Mouse (Mus musculus) CH12.LX (cell line): Measurements from ENCODE around the gene Catsperg2. TPM values are rescaled to one million over a fixed set of nuclear protein-coding genes. Genes with fewer than 3 reads are reported as not detected.

ENCODE experiments used
- DNase-seq: peaks from one replicate; pipeline ENCODE4 v3.0.0-alpha.2; 2013; ENCODE audit errors: extremely low read depth
- H3K27ac ChIP-seq: 2 replicates; pipeline ENCODE4 v1.5.1; 2012; ENCODE audit warnings: low read depth, mild to moderate bottlenecking, control low read depth, moderate library complexity; ENCODE audit not compliant: insufficient read depth
- H3K27me3 ChIP-seq: replicated peaks from 2 replicates; pipeline ENCODE3; 2012; ENCODE audit warnings: inconsistent platforms
- H3K36me3 ChIP-seq, 2 experiments: replicated peaks in 1 of 2; 2 replicates each; pipeline versions ENCODE3 to v1.6.1; 2012; ENCODE audit warnings: inconsistent platforms in 1 of 2, low read length in 1 of 2, mild to moderate bottlenecking in 1 of 2, mixed read lengths in 1 of 2, moderate library complexity in 1 of 2; ENCODE audit not compliant: control insufficient read depth in 1 of 2, insufficient read depth in 1 of 2
- H3K4me1 ChIP-seq, 2 experiments: 2 replicates each; pipeline ENCODE4 v1.6.1; 2012; ENCODE audit warnings: inconsistent platforms in 1 of 2, moderate library complexity in 1 of 2; ENCODE audit not compliant: insufficient read depth in 2 of 2, control insufficient read depth in 1 of 2
- H3K4me2 ChIP-seq: 2 replicates; pipeline ENCODE4 v1.6.1; 2012; ENCODE audit warnings: low read depth, mild to moderate bottlenecking, control low read depth; ENCODE audit not compliant: poor library complexity, insufficient read depth, severe bottlenecking
- H3K4me3 ChIP-seq, 3 experiments: fragments of 150-350 bp in 1 of 3; sonication (generic) in 1 of 3; replicated peaks in 1 of 3; 2 replicates each; pipeline versions ENCODE3 to v1.5.1; 2011 to 2012; ENCODE audit warnings: low read depth in 2 of 3, low read length in 2 of 3, mild to moderate bottlenecking in 2 of 3, moderate library complexity in 2 of 3, control low read depth in 1 of 3, improper control_type of control experiment in 1 of 3, inconsistent platforms in 1 of 3, mixed read lengths in 1 of 3; ENCODE audit not compliant: poor library complexity in 1 of 3
- H3K79me2 ChIP-seq: replicated peaks from 2 replicates; pipeline ENCODE4 v1.6.1; 2012; ENCODE audit warnings: mild to moderate bottlenecking, moderate library complexity; ENCODE audit not compliant: control insufficient read depth, poor library complexity, insufficient read depth, severe bottlenecking; ENCODE audit errors: extremely low read depth
- H3K9ac ChIP-seq: 2 replicates; pipeline ENCODE4 v1.6.1; 2012; ENCODE audit warnings: low read depth, mild to moderate bottlenecking, control low read depth, moderate library complexity; ENCODE audit not compliant: insufficient read depth
- H3K9me3 ChIP-seq: replicated peaks from 2 replicates; pipeline ENCODE3; 2012; ENCODE audit warnings: low read length, inconsistent platforms, mixed read lengths
- BHLHE40 ChIP-seq: IDR thresholded peaks from 2 replicates; pipeline ENCODE4 v1.6.1; 2011; ENCODE audit warnings: mild to moderate bottlenecking, low read depth, low read length, improper control_type of control experiment
- CHD1 ChIP-seq: IDR thresholded peaks from 2 replicates; pipeline ENCODE4 v1.6.1; 2012; ENCODE audit warnings: low read depth, low read length, improper control_type of control experiment, inconsistent platforms
- CHD2 ChIP-seq: IDR thresholded peaks from 2 replicates; pipeline ENCODE4 v1.6.1; 2011; ENCODE audit warnings: low read length, improper control_type of control experiment
- CTCF ChIP-seq, 2 experiments: IDR thresholded peaks in 1 of 2; conservative IDR thresholded peaks in 1 of 2; 2 replicates each; pipeline ENCODE4 v1.5.1; 2011 to 2012; ENCODE audit warnings: low read depth in 2 of 2, low read length in 2 of 2, improper control_type of control experiment in 1 of 2, inconsistent platforms in 1 of 2, mild to moderate bottlenecking in 1 of 2, moderate library complexity in 1 of 2
- E2F4 ChIP-seq: IDR thresholded peaks from 2 replicates; pipeline ENCODE4 v1.6.1; 2011; ENCODE audit warnings: low read depth, low read length, improper control_type of control experiment; ENCODE audit not compliant: insufficient replicate concordance
- ELF1 ChIP-seq: IDR thresholded peaks from 2 replicates; pipeline ENCODE4 v1.6.1; 2014; ENCODE audit warnings: low read depth, mild to moderate bottlenecking, inconsistent platforms, low read length, improper control_type of control experiment
- GABPA ChIP-seq: IDR thresholded peaks from 2 replicates; pipeline ENCODE4 v1.6.1; 2012; ENCODE audit warnings: low read depth, low read length, improper control_type of control experiment, inconsistent platforms; ENCODE audit not compliant: insufficient replicate concordance
- HCFC1 ChIP-seq: IDR thresholded peaks from 2 replicates; pipeline ENCODE4 v1.6.1; 2012; ENCODE audit warnings: low read depth, mild to moderate bottlenecking, inconsistent platforms, low read length, improper control_type of control experiment
- JUN ChIP-seq: IDR thresholded peaks from 2 replicates; pipeline ENCODE4 v1.6.1; 2011; ENCODE audit warnings: low read depth, mild to moderate bottlenecking, low read length, improper control_type of control experiment, moderate library complexity; ENCODE audit not compliant: insufficient read depth
- JUND ChIP-seq: conservative IDR thresholded peaks from 2 replicates; pipeline ENCODE4 v1.6.1; 2011; ENCODE audit warnings: low read depth, low read length, improper control_type of control experiment
- KAT2A ChIP-seq: IDR thresholded peaks from 2 replicates; pipeline ENCODE4 v1.6.1; 2012; ENCODE audit warnings: low read length, improper control_type of control experiment, inconsistent platforms; ENCODE audit not compliant: insufficient replicate concordance
- MAFK ChIP-seq: IDR thresholded peaks from 2 replicates; pipeline ENCODE4 v1.6.1; 2011; ENCODE audit warnings: low read length, improper control_type of control experiment; ENCODE audit not compliant: insufficient replicate concordance
- MAX ChIP-seq: IDR thresholded peaks from 2 replicates; pipeline ENCODE4 v1.6.1; 2011; ENCODE audit warnings: low read length, improper control_type of control experiment
- MAZ ChIP-seq: IDR thresholded peaks from 2 replicates; pipeline ENCODE4 v1.6.1; 2012; ENCODE audit warnings: low read depth, mild to moderate bottlenecking, inconsistent platforms, low read length, improper control_type of control experiment, moderate library complexity
- MEF2A ChIP-seq: IDR thresholded peaks from 2 replicates; pipeline ENCODE4 v1.6.1; 2014; ENCODE audit warnings: low read depth, mild to moderate bottlenecking, inconsistent platforms, low read length, improper control_type of control experiment, borderline replicate concordance
- MYC ChIP-seq: IDR thresholded peaks from 2 replicates; pipeline ENCODE4 v1.6.1; 2011; ENCODE audit warnings: low read depth, mild to moderate bottlenecking, improper control_type of control experiment, low read length
- NELFE ChIP-seq: IDR thresholded peaks from 2 replicates; pipeline ENCODE4 v1.6.1; 2011; ENCODE audit warnings: low read depth, low read length, improper control_type of control experiment
- PAX5 ChIP-seq: IDR thresholded peaks from 2 replicates; pipeline ENCODE4 v1.6.1; 2012; ENCODE audit warnings: low read length, inconsistent platforms, mixed read lengths
- RAD21 ChIP-seq: IDR thresholded peaks from 2 replicates; pipeline ENCODE4 v1.6.1; 2011; ENCODE audit warnings: low read depth, mild to moderate bottlenecking, low read length, improper control_type of control experiment, moderate library complexity
- RCOR1 ChIP-seq: conservative IDR thresholded peaks from 2 replicates; pipeline ENCODE4 v1.6.1; 2012; ENCODE audit warnings: low read depth, mild to moderate bottlenecking, inconsistent platforms, low read length, improper control_type of control experiment
- SIN3A ChIP-seq: IDR thresholded peaks from 2 replicates; pipeline ENCODE4 v1.6.1; 2012; ENCODE audit warnings: low read length, improper control_type of control experiment, inconsistent platforms
- UBTF ChIP-seq: IDR thresholded peaks from 2 replicates; pipeline ENCODE4 v1.6.1; 2012; ENCODE audit warnings: low read depth, mild to moderate bottlenecking, inconsistent platforms, low read length, improper control_type of control experiment, moderate library complexity
- USF1 ChIP-seq: IDR thresholded peaks from 2 replicates; pipeline ENCODE4 v1.6.1; 2014; ENCODE audit warnings: low read depth, mild to moderate bottlenecking, inconsistent platforms, low read length, improper control_type of control experiment
- USF2 ChIP-seq: conservative IDR thresholded peaks from 2 replicates; pipeline ENCODE4 v1.6.1; 2011; ENCODE audit warnings: low read depth, low read length, improper control_type of control experiment
- ZC3H11A ChIP-seq: IDR thresholded peaks from 2 replicates; pipeline ENCODE4 v1.6.1; 2012; ENCODE audit warnings: low read depth, mild to moderate bottlenecking, inconsistent platforms, low read length, improper control_type of control experiment
- ZMIZ1 ChIP-seq: IDR thresholded peaks from 2 replicates; pipeline ENCODE4 v1.6.1; 2012; ENCODE audit warnings: low read depth, mild to moderate bottlenecking, inconsistent platforms, low read length, improper control_type of control experiment
- ZNF384 ChIP-seq: IDR thresholded peaks from 2 replicates; pipeline ENCODE4 v1.6.1; 2012; ENCODE audit warnings: low read depth, low read length, improper control_type of control experiment, inconsistent platforms
- dilution Hi-C: fragments of 300-500 bp; cut with MboI; formaldehyde crosslinking; loops from 2 replicates; pipeline ENCODE4 v1.14.3; 2020; ENCODE audit warnings: low sequenced_read_pairs; ENCODE audit not compliant: extremely low pct_unique_long_range_greater_than_20kb, extremely low pct_ligation_motif_present
- in situ Hi-C: fragments of 300-500 bp; cut with MboI; formaldehyde crosslinking; loops from 3 replicates; pipeline ENCODE4 v1.14.3; 2019; ENCODE audit warnings: low sequenced_read_pairs, low pct_ligation_motif_present, low pct_unique_long_range_greater_than_20kb, mixed read lengths
- polyA plus RNA-seq: library from polyadenylated mRNA; unstranded; fragments of >175 nt; gene quantifications from 2 replicates; pipeline ENCODE4 v1.2.1, GENCODE M21; 2012; ENCODE audit warnings: low read depth; ENCODE audit not compliant: insufficient read length
- total RNA-seq, 2 experiments: library from RNA; depleted of rRNA; stranded (reverse); fragments of 300-350 nt in 1 of 2; fragments of >200 nt in 1 of 2; gene quantifications; 2 replicates each; pipeline ENCODE4 v1.2.3; 2012 to 2014

Gene Catsperg2
- total and polyA plus RNA-seq, 3 experiments: 0.04 TPM; not detected in 2

DNA sequence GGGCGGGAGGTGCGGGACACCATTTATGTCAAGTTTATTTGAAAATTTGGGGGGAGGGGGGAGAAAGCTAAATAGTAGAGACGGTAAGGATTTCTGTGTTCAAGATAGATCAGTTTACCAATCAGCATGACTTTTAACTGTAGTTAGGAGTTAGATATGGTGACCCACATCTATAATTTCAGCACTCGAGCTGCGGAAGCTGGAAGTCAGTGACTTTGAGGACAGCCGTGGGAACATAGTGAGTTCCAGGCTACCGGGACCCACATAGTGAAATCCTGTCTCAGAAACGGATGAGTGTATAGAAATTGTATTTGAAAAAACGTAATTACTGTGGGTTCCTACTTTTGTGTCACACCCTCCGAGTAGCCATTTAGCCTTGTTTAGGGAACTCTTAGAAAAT lies 42.1 kb upstream of the Catsperg2 start:
- in situ Hi-C loops: loop anchor here (5.0 kb wide), 1 partner anchor 42 kb away; the partner anchor contains the start of gene Catsperg2

DNA sequence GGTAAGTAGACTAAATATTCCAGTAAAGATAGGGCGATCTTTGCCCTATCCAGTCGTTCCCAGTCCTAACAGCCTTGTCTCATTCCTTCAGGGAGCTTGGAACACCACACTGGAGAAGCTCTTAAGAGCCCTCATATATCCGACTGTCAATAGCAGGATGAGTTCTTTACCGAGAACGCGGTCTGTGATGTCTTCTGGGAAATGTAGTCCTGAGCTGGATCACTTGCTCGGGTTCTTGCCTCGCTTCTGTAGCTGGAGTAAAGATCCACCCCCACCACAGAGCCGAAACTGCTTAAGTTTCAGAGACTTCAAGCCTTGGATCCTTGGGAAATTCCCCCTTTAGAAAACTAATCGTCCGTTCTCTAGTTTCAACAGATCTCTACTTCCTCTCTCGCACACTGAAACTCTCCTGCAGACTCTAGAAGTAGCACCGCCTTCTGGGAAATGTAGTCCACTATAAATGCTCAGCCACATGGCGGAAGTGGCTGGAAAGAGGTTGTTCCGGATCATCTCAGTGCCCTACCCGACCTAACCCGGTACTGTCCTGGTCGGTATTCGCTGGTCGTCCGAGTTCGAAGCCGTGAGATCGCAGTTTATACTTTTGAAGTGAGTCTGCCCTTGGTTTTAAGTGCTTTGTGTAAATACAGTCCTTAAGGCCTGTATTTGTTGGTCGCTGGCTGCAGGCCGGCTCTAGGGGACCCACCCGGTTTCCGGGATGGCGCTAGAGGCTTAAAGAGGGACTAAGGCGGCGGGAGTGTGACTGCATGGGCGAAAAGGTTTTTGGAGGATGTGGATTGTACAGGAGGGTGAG lies 41.5 kb upstream of the Catsperg2 start, which contains the start of gene Zfp84:
Gene Zfp84 (plus strand): TSS at position 463 of the 811 bp plus-strand sequence.
- H3K9me3 ChIP-seq: peaks cover 3% of the 10 kb centered on the region
- peak; percentile 98 for DNase-seq
- peaks cover 23% of the 10 kb centered on the region for H3K79me2 ChIP-seq
- peaks cover 2 to 50% of the 10 kb centered on the region in 2 experiments; a peak in 3 of 4 replicates for H3K4me1 ChIP-seq
- H3K4me3 ChIP-seq: peak within 1 kb of the TSS; percentile 71 to 97 (median 85)
- H3K9ac ChIP-seq: peak within 1 kb of the TSS; percentile 88
- H3K27me3 ChIP-seq: no peaks in the 10 kb centered on the region
- peaks cover 13 to 27% of the 10 kb centered on the region in 2 experiments for H3K36me3 ChIP-seq
- in situ Hi-C loops (loop anchor here (5.0 kb wide), 1 partner anchor 41 kb away; the partner anchor contains the start of gene Catsperg2), dilution Hi-C loops (no loop called here)
- peak within 1 kb of the TSS; percentile 94 for H3K4me2 ChIP-seq
- H3K27ac ChIP-seq: peak within 1 kb of the TSS; percentile 89
- TF ChIP-seq CHD2: peak; percentile 85
- TF ChIP-seq JUN: peak; percentile 13
- TF ChIP-seq USF2: no peak; the same call in 1 of the 2 replicates
- no peak for TF ChIP-seq ZC3H11A
- peak; percentile 88 for TF ChIP-seq MYC
- peak; percentile 49; the same call in 1 of the 2 replicates for TF ChIP-seq GABPA
- TF ChIP-seq KAT2A: peak; percentile 95; the same call in 1 of the 2 replicates
- peak; percentile 98 for TF ChIP-seq ELF1
- TF ChIP-seq MAZ: peak; percentile 74; the same call in 1 of the 2 replicates
- no peak for TF ChIP-seq UBTF
- peak; percentile 96 for TF ChIP-seq HCFC1
- peak; percentile 71 for TF ChIP-seq ZMIZ1
- no peak; the same call in 1 of the 2 replicates for TF ChIP-seq MEF2A
- peak; percentile 15; the same call in 1 of the 2 replicates for TF ChIP-seq JUND
- TF ChIP-seq CTCF (conservative IDR thresholded peaks at IDR 0.05 in 1 of 2, IDR thresholded peaks at IDR 0.05 in 1 of 2; ENCODE audit: low read depth in 2 of 2, low read length in 2 of 2): peak in 1 of 2 experiments; percentile 30; a peak in 2 of 4 replicates
- no peak for TF ChIP-seq MAFK
- TF ChIP-seq BHLHE40: 0 out of 2 replicates have a peak, but pooled peaks have one; percentile 4
- no peak for TF ChIP-seq PAX5
- peak; percentile 82 for TF ChIP-seq NELFE
- no peak for TF ChIP-seq USF1
- peak; percentile 81; the same call in 1 of the 2 replicates for TF ChIP-seq E2F4
- peak; percentile 48; the same call in 1 of the 2 replicates for TF ChIP-seq CHD1
- TF ChIP-seq MAX: peak; percentile 73
- peak; percentile 94 for TF ChIP-seq SIN3A
- peak; percentile 10 for TF ChIP-seq RAD21

More for the DNA sequence above, 42.1 kb upstream of the Catsperg2 start:
- Histone ChIP-seq H3K27ac (peak overlapping the region; percentile 89), H3K27me3 (no peaks in the 10 kb centered on the region), H3K4me1 (peaks cover 2 to 56% of the 10 kb centered on the region in 2 experiments; a peak in 3 of 4 replicates), H3K9ac (peak overlapping the region; percentile 88), H3K9me3 (peaks cover 3% of the 10 kb centered on the region), H3K4me2 (peak overlapping the region; percentile 79), H3K79me2 (peaks cover 23% of the 10 kb centered on the region), H3K36me3 (peaks cover 20 to 34% of the 10 kb centered on the region in 2 experiments), H3K4me3 (peak overlapping the region; percentile 71 to 97 (median 85))
- no peak for TF ChIP-seq SIN3A
- TF ChIP-seq ZNF384: no peak
- TF ChIP-seq UBTF: no peak
- no peak for TF ChIP-seq NELFE
- no peak for TF ChIP-seq MAX
- TF ChIP-seq MAFK: no peak
- TF ChIP-seq MYC: no peak
- TF ChIP-seq HCFC1: no peak
- no peak for TF ChIP-seq CHD2
- TF ChIP-seq BHLHE40: no peak
- TF ChIP-seq E2F4: no peak
- no peak for TF ChIP-seq RCOR1
- TF ChIP-seq PAX5: no peak
- no peak for DNase-seq
- dilution Hi-C loops: no loop called here
